13 mouse cellular contexts compared by ENCODE assay signal in genomic region chr15:81422156-81422681, GRCm38 (mm10). TPM values are rescaled to one million over a fixed set of nuclear protein-coding genes. Genes with fewer than 3 reads are reported as not detected.
DNase-seq lines count a peak whose midpoint lies in the region; ATAC-seq and TF ChIP-seq lines count a peak whose summit lies in the region.
"Had no signal": no experiment of that assay in that cellular context is flagged by ENCODE, and none has a peak within 500 bp of the region (broad histone marks: within the 10 kb centered on the region; RNA-seq: fewer than 3 reads in every experiment).

No protein-coding gene starts in this region.

- TF ChIP-seq POLR2A in small intestine, adult 2 months (IDR thresholded peaks at IDR 0.05; ENCODE audit: low read depth, low read length), result no peak

- no peak for TF ChIP-seq CTCF in small intestine, adult 2 months (IDR thresholded peaks at IDR 0.05; ENCODE audit: extremely low read depth, insufficient read length, insufficient replicate concordance, low read depth, low read length)

- H3K36me3 ChIP-seq in embryonic facial prominence, embryonic 13.5 days, result peaks cover 1% of the 10 kb centered on the region
- peaks cover 18% of the 10 kb centered on the region for H3K36me3 ChIP-seq in embryonic facial prominence, embryonic 10.5 days (replicated peaks)
- peaks cover 2% of the 10 kb centered on the region for H3K36me3 ChIP-seq in liver, embryonic 15.5 days (replicated peaks)
- peaks cover 1% of the 10 kb centered on the region for H3K36me3 ChIP-seq in kidney, embryonic 14.5 days (ENCODE audit: control insufficient read depth, insufficient read depth, low read length)
- H3K36me3 ChIP-seq in small intestine, adult 2 months (ENCODE audit: control insufficient read depth, insufficient read depth, low read length), result no peaks in the 10 kb centered on the region

- no peaks in the 10 kb centered on the region for H3K27me3 ChIP-seq in embryonic facial prominence, embryonic 13.5 days
- no peaks in the 10 kb centered on the region for H3K27me3 ChIP-seq in embryonic facial prominence, embryonic 10.5 days (replicated peaks; ENCODE audit: low read depth, poor library complexity, severe bottlenecking)
- H3K27me3 ChIP-seq in liver, embryonic 15.5 days, result no peaks in the 10 kb centered on the region
- no peaks in the 10 kb centered on the region for H3K27me3 ChIP-seq in kidney, embryonic 14.5 days (ENCODE audit: control insufficient read depth, insufficient read depth, low read length)
- H3K27me3 ChIP-seq in small intestine, adult 2 months (ENCODE audit: control insufficient read depth, insufficient read depth, low read length), result no peaks in the 10 kb centered on the region

- WGBS in embryonic facial prominence, embryonic 13.5 days, result 61% methylated on average over 7 of the region's 7 CpGs
- 87% methylated on average over 7 of the region's 7 CpGs for WGBS in embryonic facial prominence, embryonic 10.5 days
- WGBS in liver, embryonic 15.5 days (ENCODE audit: insufficient replicate concordance), result 69% methylated on average over 7 of the region's 7 CpGs
- 78% methylated on average over 7 of the region's 7 CpGs for WGBS in kidney, embryonic 14.5 days
- 16% methylated on average over 7 of the region's 7 CpGs for WGBS in small intestine, adult 2 months

- no peak overlapping the region for H3K9ac ChIP-seq in embryonic facial prominence, embryonic 13.5 days
- H3K9ac ChIP-seq in liver, embryonic 15.5 days, result no peak overlapping the region
- H3K9ac ChIP-seq in kidney, embryonic 14.5 days (ENCODE audit: low read depth, low read length), result no peak overlapping the region

- peak overlapping the region; percentile 34; the same call in 1 of the 2 replicates for H3K27ac ChIP-seq in embryonic facial prominence, embryonic 13.5 days
- H3K27ac ChIP-seq in embryonic facial prominence, embryonic 10.5 days (replicated peaks), result no peak overlapping the region
- H3K27ac ChIP-seq in liver, embryonic 15.5 days (replicated peaks), result peak overlapping the region; percentile 12
- H3K27ac ChIP-seq in kidney, embryonic 14.5 days (ENCODE audit: low read depth, low read length), result peak overlapping the region; percentile 45; the same call in 1 of the 2 replicates
- H3K27ac ChIP-seq in small intestine, adult 2 months (ENCODE audit: insufficient read depth, low read depth, low read length), result peak overlapping the region; percentile 92

- no peaks in the 10 kb centered on the region for H3K4me1 ChIP-seq in embryonic facial prominence, embryonic 13.5 days
- H3K4me1 ChIP-seq in embryonic facial prominence, embryonic 10.5 days, result 0 out of 2 replicates have a peak, but pooled peaks cover 4% of the 10 kb centered on the region
- peaks cover 23% of the 10 kb centered on the region for H3K4me1 ChIP-seq in liver, embryonic 15.5 days (replicated peaks)
- no peaks in the 10 kb centered on the region for H3K4me1 ChIP-seq in kidney, embryonic 14.5 days (ENCODE audit: control insufficient read depth, insufficient read depth, low read length)
- peaks cover 8% of the 10 kb centered on the region; the same call in 1 of the 2 replicates for H3K4me1 ChIP-seq in small intestine, adult 2 months (ENCODE audit: control insufficient read depth, insufficient read depth, insufficient read length, low read length)

- no peak for ATAC-seq in embryonic facial prominence, embryonic 13.5 days (ENCODE audit: insufficient number of reproducible peaks, insufficient read depth, low FRiP score, low TSS enrichment, low read depth)
- no peak for ATAC-seq in liver, embryonic 15.5 days (ENCODE audit: insufficient read depth)
- no peak for ATAC-seq in kidney, embryonic 14.5 days (ENCODE audit: low FRiP score, low TSS enrichment)
- no peak for ATAC-seq in erythroid progenitor cell, adult 5-6 weeks (replicated peaks; ENCODE audit: low FRiP score, poor library complexity, severe bottlenecking)

- no peak for DNase-seq in embryonic facial prominence, embryonic 10.5 days (ENCODE audit: low spot score)
- DNase-seq in liver, result no peak
- DNase-seq in left cerebral cortex, adult 8-10 months (ENCODE audit: low spot score in 2 of 2), result no peak
- DNase-seq: gastrocnemius, postnatal 36 days; heart, postnatal 36 days had no signal

- H3K9me3 ChIP-seq in embryonic facial prominence, embryonic 13.5 days, result no peaks in the 10 kb centered on the region
- H3K9me3 ChIP-seq in embryonic facial prominence, embryonic 10.5 days, result no peaks in the 10 kb centered on the region
- no peaks in the 10 kb centered on the region for H3K9me3 ChIP-seq in liver, embryonic 15.5 days (replicated peaks)
- no peaks in the 10 kb centered on the region for H3K9me3 ChIP-seq in kidney, embryonic 14.5 days (ENCODE audit: control insufficient read depth, low read length)

- H3K4me3 ChIP-seq in embryonic facial prominence, embryonic 13.5 days, result no peak overlapping the region
- no peak overlapping the region for H3K4me3 ChIP-seq in embryonic facial prominence, embryonic 10.5 days
- no peak overlapping the region for H3K4me3 ChIP-seq in liver, embryonic 15.5 days (replicated peaks)
- H3K4me3 ChIP-seq in kidney, embryonic 14.5 days (ENCODE audit: low read length), result no peak overlapping the region
- peak overlapping the region; percentile 47 for H3K4me3 ChIP-seq in small intestine, adult 2 months (ENCODE audit: low read depth, low read length)
- H3K4me3 ChIP-seq: erythroblast, embryonic 14.5 days had no signal

- H3K4me2 ChIP-seq in embryonic facial prominence, embryonic 13.5 days, result no peak overlapping the region
- H3K4me2 ChIP-seq in liver, embryonic 15.5 days, result peak overlapping the region; percentile 6; the same call in 1 of the 2 replicates
- no peak overlapping the region for H3K4me2 ChIP-seq in kidney, embryonic 14.5 days (replicated peaks; ENCODE audit: low read depth, low read length)

RNA-seq across cellular contexts. Expression of gene Dnajb7, which starts 14.1 kb away (rescaled TPM):
- 2.5 and 3.5 TPM in 2 replicates for polyA plus RNA-seq in embryonic facial prominence, embryonic 13.5 days (2015; fragmentation: Nextera tagmentation; extraction: Ambion mirVana)
- polyA plus RNA-seq in embryonic facial prominence, embryonic 10.5 days (2016; fragmentation: Nextera tagmentation; extraction: Ambion mirVana), result 3.0 and 3.1 TPM in 2 replicates
- 0.70 and 0.75 TPM in 2 replicates for polyA plus RNA-seq in liver, embryonic 15.5 days (2015; fragmentation: Nextera tagmentation; extraction: Ambion mirVana)
- polyA plus RNA-seq in kidney, embryonic 14.5 days (2014; fragmentation: Nextera tagmentation; extraction: Ambion mirVana), result 1.3 and 1.5 TPM in 2 replicates
- not detected in 2 replicates for polyA plus RNA-seq in small intestine, adult 2 months (2012; rRNA removed)
- not detected in 2 replicates for total RNA-seq in erythroid progenitor cell, adult 5-6 weeks (2015; ENCODE audit: low replicate concordance)
- not detected in 2 replicates for total RNA-seq in erythroid progenitor cell, adult 5-6 weeks (2017; ENCODE audit: low replicate concordance)
- not detected for total RNA-seq in left cerebral cortex, adult 8-10 months (2022)
- total RNA-seq: gastrocnemius, postnatal 36 days; heart, postnatal 36 days; megakaryocyte-erythroid progenitor cell, adult 5-6 weeks had no signal
- polyA plus RNA-seq: cortical plate, adult 2 months had no signal

RNA-seq across cellular contexts. Expression of gene Xpnpep3, which starts 22.3 kb away (rescaled TPM):
- 10.0 and 13.5 TPM in 2 replicates for polyA plus RNA-seq in embryonic facial prominence, embryonic 13.5 days (2015; fragmentation: Nextera tagmentation; extraction: Ambion mirVana)
- 13.6 and 14.4 TPM in 2 replicates for polyA plus RNA-seq in embryonic facial prominence, embryonic 10.5 days (2016; fragmentation: Nextera tagmentation; extraction: Ambion mirVana)
- 6.2 and 6.8 TPM in 2 replicates for polyA plus RNA-seq in liver, embryonic 15.5 days (2015; fragmentation: Nextera tagmentation; extraction: Ambion mirVana)
- polyA plus RNA-seq in kidney, embryonic 14.5 days (2014; fragmentation: Nextera tagmentation; extraction: Ambion mirVana), result 5.5 and 10.0 TPM in 2 replicates
- 1.0 and 2.6 TPM in 2 replicates for polyA plus RNA-seq in small intestine, adult 2 months (2012; rRNA removed)
- total RNA-seq in erythroid progenitor cell, adult 5-6 weeks (2015; ENCODE audit: low replicate concordance), result 12.6 and 16.9 TPM in 2 replicates
- 8.6 and 20.8 TPM in 2 replicates for total RNA-seq in erythroid progenitor cell, adult 5-6 weeks (2017; ENCODE audit: low replicate concordance)
- total RNA-seq in left cerebral cortex, adult 8-10 months (2022), result 10 to 100 TPM; 13.3 to 16.9 (median 14.7) TPM

RNA-seq across cellular contexts. Expression of gene St13, which starts 22.3 kb away (rescaled TPM):
- 173 and 185 TPM in 2 replicates for polyA plus RNA-seq in embryonic facial prominence, embryonic 13.5 days (2015; fragmentation: Nextera tagmentation; extraction: Ambion mirVana)
- 231 and 233 TPM in 2 replicates for polyA plus RNA-seq in embryonic facial prominence, embryonic 10.5 days (2016; fragmentation: Nextera tagmentation; extraction: Ambion mirVana)
- polyA plus RNA-seq in liver, embryonic 15.5 days (2015; fragmentation: Nextera tagmentation; extraction: Ambion mirVana), result 53.5 and 57.4 TPM in 2 replicates
- 171 and 181 TPM in 2 replicates for polyA plus RNA-seq in kidney, embryonic 14.5 days (2014; fragmentation: Nextera tagmentation; extraction: Ambion mirVana)
- 3.0 and 4.7 TPM in 2 replicates for polyA plus RNA-seq in small intestine, adult 2 months (2012; rRNA removed)
- total RNA-seq in erythroid progenitor cell, adult 5-6 weeks (2015; ENCODE audit: low replicate concordance), result 22.7 and 30.6 TPM in 2 replicates
- total RNA-seq in erythroid progenitor cell, adult 5-6 weeks (2017; ENCODE audit: low replicate concordance), result 34.4 and 46.5 TPM in 2 replicates
- total RNA-seq in left cerebral cortex, adult 8-10 months (2022), result 100 to 1,000 TPM; 153 to 174 (median 172) TPM

RNA-seq across cellular contexts. Expression of gene Rbx1, which starts 43.9 kb away (rescaled TPM):
- 507 and 527 TPM in 2 replicates for polyA plus RNA-seq in embryonic facial prominence, embryonic 13.5 days (2015; fragmentation: Nextera tagmentation; extraction: Ambion mirVana)
- 622 and 633 TPM in 2 replicates for polyA plus RNA-seq in embryonic facial prominence, embryonic 10.5 days (2016; fragmentation: Nextera tagmentation; extraction: Ambion mirVana)
- polyA plus RNA-seq in liver, embryonic 15.5 days (2015; fragmentation: Nextera tagmentation; extraction: Ambion mirVana), result 195 and 226 TPM in 2 replicates
- 512 and 656 TPM in 2 replicates for polyA plus RNA-seq in kidney, embryonic 14.5 days (2014; fragmentation: Nextera tagmentation; extraction: Ambion mirVana)
- polyA plus RNA-seq in small intestine, adult 2 months (2012; rRNA removed), result 9.4 and 17.7 TPM in 2 replicates
- total RNA-seq in erythroid progenitor cell, adult 5-6 weeks (2015; ENCODE audit: low replicate concordance), result 65.4 and 79.6 TPM in 2 replicates
- total RNA-seq in erythroid progenitor cell, adult 5-6 weeks (2017; ENCODE audit: low replicate concordance), result 52.0 and 67.4 TPM in 2 replicates
- total RNA-seq in left cerebral cortex, adult 8-10 months (2022), result 100 to 1,000 TPM; 125 to 142 (median 132) TPM
